Mouse (Mus musculus) small intestine, adult 2 months (tissue): Measurements from ENCODE around the gene Osbpl2.

ENCODE experiments used
- CTCF ChIP-seq: fragments of 200-500 bp; IDR thresholded peaks from 2 replicates; pipeline ENCODE4 v1.5.1; 2012; ENCODE audit warnings: low read depth, mild to moderate bottlenecking, control low read depth, inconsistent platforms, low read length, moderate library complexity, mixed read lengths; ENCODE audit not compliant: insufficient replicate concordance, insufficient read length; ENCODE audit errors: extremely low read depth
- POLR2A ChIP-seq: fragments of 200-500 bp; IDR thresholded peaks from 2 replicates; pipeline ENCODE4 v1.6.1; 2012; ENCODE audit warnings: low read depth, mild to moderate bottlenecking, control low read depth, inconsistent platforms, low read length, moderate library complexity

DNA sequence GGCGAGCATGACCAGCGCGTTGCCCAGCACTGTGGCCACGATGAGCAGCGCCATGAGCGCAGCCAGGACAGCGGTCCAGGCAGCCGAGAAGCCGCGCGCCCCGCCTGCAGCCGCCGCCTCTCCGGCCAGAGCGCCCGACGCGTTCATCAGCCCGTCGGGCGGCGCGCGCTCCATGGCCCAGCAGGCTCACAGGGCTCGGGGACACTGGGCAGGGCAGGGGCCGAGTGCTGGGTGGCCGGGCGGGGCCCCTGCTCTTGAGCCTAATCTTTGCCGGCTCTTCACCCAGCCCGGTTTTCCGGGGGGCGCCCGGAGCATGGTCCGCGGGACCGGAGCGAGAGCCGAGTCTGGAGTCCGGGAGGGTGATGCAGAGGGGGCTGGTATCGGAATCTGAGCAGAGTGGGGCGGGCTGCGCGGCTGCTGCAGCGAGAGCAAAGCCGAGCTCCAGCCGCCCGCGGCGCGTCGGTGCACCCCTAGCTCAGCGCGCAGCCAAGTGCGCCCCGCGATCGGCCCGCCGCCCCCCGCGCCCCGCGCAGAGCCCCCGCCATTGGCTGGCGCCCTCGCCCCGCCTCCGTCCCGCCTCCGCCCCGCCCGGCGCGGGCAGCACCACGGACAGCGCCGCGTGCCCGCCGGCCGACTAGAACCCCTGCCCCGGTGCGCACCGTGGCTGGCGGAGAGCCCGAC, 15.0 kb upstream of the Osbpl2 start, which contains the start of gene Hrh3:
- TF ChIP-seq CTCF: no peak
- no peak for TF ChIP-seq POLR2A
